Mouse (Mus musculus) bone marrow, adult 2 months (tissue): ENCODE data around the gene Tmtc2.

ENCODE experiments used
- CTCF ChIP-seq: fragments of 200-500 bp; IDR thresholded peaks from 2 replicates; pipeline ENCODE4 v1.5.1; 2011; ENCODE audit warnings: low read length, control low read depth; ENCODE audit not compliant: control insufficient read depth, insufficient read depth
- POLR2A ChIP-seq: fragments of 200-500 bp; IDR thresholded peaks from 2 replicates; pipeline ENCODE4 v1.6.1; 2011; ENCODE audit warnings: low read depth, mild to moderate bottlenecking, control low read depth, low read length, borderline replicate concordance; ENCODE audit not compliant: control insufficient read depth

- TF ChIP-seq CTCF (no peak), POLR2A (no peak)
These were observed 281.3 kb downstream of the Tmtc2 start for GRCm38 (mm10) chr10:105292961-105293360.
